Mouse (Mus musculus) olfactory bulb, adult 2 months (tissue): ENCODE data around the gene Gm5105.

Source experiments
- CTCF ChIP-seq: fragments of 200-500 bp; IDR thresholded peaks from 2 replicates; pipeline ENCODE4 v1.5.1; 2012; ENCODE audit warnings: low read depth, mild to moderate bottlenecking, low read length, moderate library complexity; ENCODE audit not compliant: insufficient read depth
- POLR2A ChIP-seq: fragments of 200-500 bp; IDR thresholded peaks from 2 replicates; pipeline ENCODE4 v1.6.1; 2012; ENCODE audit warnings: mild to moderate bottlenecking, low read depth, low read length, moderate library complexity; ENCODE audit not compliant: insufficient read depth

- TF ChIP-seq CTCF: no peak
- TF ChIP-seq POLR2A: no peak
Observed at GRCm38 (mm10) chr3:138078701-138079100, 11.5 kb upstream of the Gm5105 start.
